Mouse (Mus musculus) cerebellum, adult 9-11 months (tissue): ENCODE results near the gene Arhgef33.
A peak's percentile ranks its signal among the peaks of the same experiment; 100 is the strongest.
"Not testable (repeated sequence)": the region's sequence is repeated elsewhere in the genome, so short reads cannot be mapped to it uniquely, and the experiment has no call there.

Experiments used
- DNase-seq: peaks from one replicate; pipeline ENCODE4 v3.0.0; 2022

The Arhgef33 gene

DNA sequence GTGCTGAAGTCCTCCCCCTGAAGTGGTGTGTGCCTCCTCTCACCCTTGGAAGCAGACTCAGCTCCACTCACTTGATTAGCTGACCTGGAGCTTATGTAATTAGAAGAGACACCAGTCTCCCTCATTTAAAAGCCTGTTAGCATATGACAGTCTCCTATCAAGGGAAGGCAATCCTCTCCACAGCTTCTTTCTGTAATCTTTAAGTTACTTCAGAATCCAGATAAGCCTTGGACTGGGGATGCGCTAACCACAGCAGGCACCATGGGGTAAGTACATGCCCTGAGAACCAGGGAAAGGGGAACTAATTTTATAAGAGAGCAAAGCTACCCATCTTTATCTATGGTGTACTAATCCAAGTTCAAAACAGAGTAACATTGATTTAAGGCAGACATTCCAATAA, at the start of gene Arhgef33:
Gene Arhgef33 (plus strand): TSS at position 157 of the 400 bp plus-strand sequence.
- no peak for DNase-seq

DNA sequence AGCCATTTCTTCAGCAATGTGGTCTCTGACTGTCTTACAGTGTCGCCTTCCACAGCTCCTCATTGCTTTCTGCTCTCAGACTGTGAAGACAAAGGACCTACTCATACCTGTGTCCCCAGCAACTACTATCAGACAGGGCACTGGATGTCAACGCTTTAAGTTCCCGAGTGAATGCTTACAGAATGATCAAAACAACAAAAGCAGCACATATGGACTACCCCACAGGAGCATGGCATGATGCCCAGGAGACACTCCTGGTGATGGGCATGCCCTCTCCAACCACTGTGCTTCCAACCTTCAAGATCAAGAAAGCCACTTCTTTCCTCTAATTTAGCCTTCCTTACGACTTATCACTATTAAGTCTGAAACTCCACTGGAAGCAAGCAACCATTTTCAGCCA, 40.1 kb upstream of the Arhgef33 start:
- DNase-seq, result peak; percentile 70

- no peak for DNase-seq
Observed at GRCm38 (mm10) chr17:80268151-80268550, 39.1 kb upstream of the Arhgef33 start.

DNA sequence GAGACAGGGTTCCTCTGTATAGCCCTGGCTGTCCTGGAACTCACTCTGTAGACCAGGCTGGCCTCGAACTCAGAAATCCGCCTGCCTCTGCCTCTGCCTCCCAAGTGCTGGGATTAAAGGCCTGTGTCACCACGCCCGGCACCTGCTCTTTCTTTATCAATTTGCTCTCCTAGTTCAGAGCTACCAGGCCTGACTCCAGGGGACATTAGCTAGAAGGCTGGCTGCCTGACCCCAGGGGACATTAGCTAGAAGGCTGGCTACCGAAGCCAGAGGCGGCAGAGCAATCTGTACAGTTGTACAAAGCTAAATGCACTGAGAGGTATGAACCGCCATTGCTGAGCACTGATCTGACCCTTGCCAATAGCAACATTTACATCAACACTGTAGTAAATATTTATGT, 36.6 kb upstream of the Arhgef33 start:
- not testable (repeated sequence) for DNase-seq

GRCm38 (mm10) chr17:80278255-80278654, 29.0 kb upstream of the Arhgef33 start:
- no peak for DNase-seq

- no peak for DNase-seq
Observed at GRCm38 (mm10) chr17:80279340-80280070, 27.7 kb upstream of the Arhgef33 start.

GRCm38 (mm10) chr17:80284446-80284845, 22.8 kb upstream of the Arhgef33 start:
- DNase-seq, result no peak

DNA sequence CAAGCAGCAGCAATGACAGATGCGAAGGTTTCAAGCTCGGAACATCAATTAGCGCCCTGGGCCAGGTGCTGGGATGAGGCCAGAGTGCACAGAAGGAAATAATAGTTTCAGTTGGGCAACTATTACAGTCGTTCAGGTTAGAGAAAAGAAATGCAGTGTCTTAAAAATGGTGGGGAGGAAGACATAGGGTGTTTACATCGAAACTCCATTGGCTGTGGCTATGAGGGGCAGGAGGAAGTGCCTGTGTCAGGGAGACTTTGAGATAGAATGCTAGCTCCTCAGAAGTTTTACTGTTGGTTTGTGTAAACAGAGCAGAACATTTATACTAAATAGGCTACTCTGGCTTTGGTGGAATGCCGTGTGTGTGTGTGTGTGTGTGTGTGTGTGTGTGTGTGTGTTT, 19.2 kb upstream of the Arhgef33 start:
- no peak for DNase-seq

- DNase-seq, result no peak
Observed at GRCm38 (mm10) chr17:80289280-80290073, 17.7 kb upstream of the Arhgef33 start.

DNA sequence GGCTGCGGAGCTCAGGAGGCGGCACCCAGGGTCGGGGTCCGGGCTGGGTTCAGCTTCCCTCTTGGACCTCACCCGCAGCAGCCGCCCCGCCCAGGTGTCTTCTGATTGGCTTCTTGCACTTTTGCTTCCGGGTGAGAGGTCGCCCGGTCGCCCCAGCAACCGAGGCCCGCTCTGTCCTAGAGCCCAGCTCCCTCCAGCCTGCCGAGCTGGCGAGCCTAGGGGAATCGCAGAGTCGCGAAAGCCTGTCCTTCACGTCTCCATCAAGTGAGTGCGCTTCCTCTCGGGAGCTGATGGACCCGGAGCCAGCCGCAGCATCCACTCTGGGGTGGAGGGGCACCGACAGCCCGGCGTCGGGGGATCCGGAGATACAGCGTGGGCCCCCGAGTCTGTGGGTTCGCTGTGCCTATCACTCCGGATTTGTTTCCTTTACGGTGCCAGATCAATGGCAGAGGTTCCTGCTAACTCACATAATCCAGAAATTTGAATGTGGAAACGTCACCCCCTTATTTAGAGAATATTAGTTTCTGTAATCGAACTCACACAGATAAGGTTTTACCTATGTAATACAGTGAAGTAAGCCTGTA, 17.0 kb upstream of the Arhgef33 start, which contains the start of the genes Morn2 and Dhx57:
Gene Morn2 (plus strand): TSS at position 130 of the 584 bp plus-strand sequence.
Gene Dhx57 (minus strand): TSS at position 403 of the 584 bp plus-strand sequence.
- DNase-seq, result peak; percentile 97

GRCm38 (mm10) chr17:80291148-80291547, 16.1 kb upstream of the Arhgef33 start:
- DNase-seq, result peak; percentile 23

GRCm38 (mm10) chr17:80295258-80295657, 11.9 kb upstream of the Arhgef33 start:
- DNase-seq, result no peak

DNA sequence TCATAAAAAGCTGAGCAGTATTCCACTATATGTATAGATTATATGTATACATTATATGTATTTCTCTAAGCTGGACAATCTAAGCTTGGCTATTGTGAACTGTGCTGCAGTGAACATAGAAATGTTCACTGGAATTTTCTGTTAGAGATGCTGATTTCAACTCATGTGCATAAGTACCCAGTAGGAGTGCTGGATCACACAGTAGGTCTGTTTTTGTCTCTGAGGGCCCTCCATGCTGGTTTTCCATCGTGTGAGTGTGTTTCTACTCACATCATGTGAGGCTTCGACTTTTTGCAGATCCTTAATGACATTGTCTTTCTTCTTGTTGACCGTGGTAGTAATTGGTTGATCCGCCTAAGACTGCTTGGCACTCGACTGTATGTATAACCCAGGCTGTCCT, 8.4 kb upstream of the Arhgef33 start:
- no peak for DNase-seq

DNA sequence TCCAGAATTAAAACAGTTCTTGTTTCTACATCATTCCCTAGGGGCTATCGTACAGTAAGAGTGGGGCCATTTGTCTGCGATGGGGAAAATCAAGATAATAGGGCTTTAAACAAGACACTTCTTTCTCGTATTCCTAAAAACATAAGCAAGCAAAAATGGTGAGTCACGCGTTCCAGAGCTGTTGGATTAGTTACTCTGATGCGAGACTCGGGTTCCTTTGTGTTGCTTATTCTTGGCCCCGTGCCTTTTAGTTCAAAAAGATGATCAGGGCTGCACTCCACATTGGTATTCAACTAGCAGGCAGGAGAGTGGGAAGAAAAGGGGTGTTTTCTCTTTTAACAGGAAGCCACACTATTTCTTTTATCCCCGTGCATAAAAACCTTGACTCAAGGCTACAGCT, 4.6 kb downstream of the Arhgef33 start:
- no peak for DNase-seq

- DNase-seq, result no peak
Observed at GRCm38 (mm10) chr17:80312405-80312804, 5.2 kb downstream of the Arhgef33 start.

DNA sequence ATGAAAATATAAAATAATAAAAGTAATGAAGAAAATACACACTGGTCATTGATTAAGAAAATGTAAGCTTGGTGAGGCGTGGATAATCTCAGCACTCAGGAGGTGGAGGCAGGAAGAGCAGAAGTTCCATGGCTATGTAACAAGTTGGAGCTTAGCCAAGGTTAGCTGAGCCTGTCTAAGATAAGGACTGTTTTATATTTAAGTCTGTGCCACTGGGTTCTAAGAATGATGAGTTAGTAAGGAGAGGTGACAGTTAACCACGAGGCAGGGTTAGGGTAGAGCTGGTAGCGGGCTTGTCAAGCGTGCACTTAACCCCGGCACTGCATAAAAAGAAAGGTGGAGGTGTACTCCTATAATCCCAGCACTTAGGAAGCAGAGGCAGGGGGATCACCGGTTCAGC, 15.0 kb downstream of the Arhgef33 start:
- no peak for DNase-seq

- DNase-seq, result no peak
Observed at GRCm38 (mm10) chr17:80323015-80323414, 15.8 kb downstream of the Arhgef33 start.

DNA sequence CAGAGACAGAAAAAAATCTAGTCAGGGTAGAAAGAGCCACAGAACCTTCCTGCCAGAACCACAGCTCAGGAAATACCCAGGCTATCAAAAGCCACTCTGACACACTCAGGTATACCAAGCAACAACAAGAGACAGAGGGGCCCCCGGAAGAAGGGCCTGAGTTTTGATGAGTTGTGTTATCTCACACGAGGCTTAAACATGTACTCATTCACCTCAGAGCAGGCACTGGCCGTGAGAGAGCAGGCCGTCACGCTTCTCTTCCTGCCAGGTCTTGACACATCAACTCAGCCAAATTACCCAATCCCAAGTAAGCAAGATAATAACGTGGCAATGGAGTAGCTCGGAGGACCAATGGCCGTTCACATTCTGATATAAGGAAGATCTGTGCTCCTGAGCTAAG, 16.5 kb downstream of the Arhgef33 start:
- DNase-seq, result no peak

DNA sequence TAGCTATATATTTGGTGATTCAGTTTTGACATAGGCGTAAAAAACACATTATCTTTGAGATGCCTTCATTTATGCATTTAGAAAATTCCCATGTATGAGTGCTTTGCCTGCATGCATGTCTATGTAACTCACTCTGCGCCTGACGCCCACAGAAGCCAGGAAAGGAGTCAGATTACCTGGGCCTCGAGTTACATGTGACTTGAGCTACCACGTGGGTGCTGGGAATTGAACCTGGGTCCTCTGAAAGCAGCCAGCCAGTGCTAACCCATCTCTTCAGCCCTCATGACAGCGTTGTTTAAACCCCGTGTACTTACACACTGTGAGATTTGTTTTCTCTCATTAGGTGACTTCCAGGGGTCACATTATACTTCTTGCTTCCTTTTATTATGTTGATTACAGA, 17.3 kb downstream of the Arhgef33 start:
- no peak for DNase-seq

DNA sequence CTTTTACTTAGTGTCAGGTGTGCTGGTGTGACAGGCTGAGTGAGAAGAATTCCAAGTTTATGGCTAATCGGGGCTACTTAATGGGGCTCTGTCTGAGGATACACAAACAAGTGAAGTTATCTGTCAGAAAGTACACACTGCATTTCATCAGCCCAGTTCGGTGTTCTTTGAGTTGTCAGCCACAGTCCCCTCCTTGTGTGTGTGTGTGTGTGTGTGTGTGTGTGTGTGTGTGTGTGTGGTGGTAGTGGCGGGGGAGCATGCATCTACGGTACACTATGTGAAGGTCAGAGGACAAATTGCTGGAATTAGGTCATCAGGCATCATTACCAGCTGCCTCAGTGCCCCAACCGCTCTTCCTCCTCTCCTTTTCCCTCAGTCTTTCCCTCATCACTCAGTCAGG, 18.2 kb downstream of the Arhgef33 start:
- no peak for DNase-seq

GRCm38 (mm10) chr17:80326431-80326830, 19.2 kb downstream of the Arhgef33 start:
- DNase-seq, result no peak

DNA sequence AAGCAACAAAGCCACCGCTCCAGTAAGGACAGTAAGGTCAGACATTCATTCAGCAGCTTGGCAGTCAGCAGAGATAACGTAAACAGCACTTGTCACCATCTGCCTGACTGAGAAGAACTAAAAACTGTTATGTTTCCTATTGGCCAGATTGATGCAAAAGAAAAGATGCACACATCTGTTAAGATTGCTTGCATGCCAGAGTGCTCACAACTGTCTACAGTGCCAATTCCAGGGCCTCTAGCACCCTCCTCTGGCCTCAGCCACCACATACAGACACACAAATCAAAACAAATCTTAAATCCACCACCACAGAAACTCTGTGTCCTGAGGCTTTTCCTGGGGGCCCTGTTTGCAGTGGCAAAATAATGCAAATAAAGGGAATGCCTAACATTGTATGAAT, 25.2 kb downstream of the Arhgef33 start:
- no peak for DNase-seq

DNA sequence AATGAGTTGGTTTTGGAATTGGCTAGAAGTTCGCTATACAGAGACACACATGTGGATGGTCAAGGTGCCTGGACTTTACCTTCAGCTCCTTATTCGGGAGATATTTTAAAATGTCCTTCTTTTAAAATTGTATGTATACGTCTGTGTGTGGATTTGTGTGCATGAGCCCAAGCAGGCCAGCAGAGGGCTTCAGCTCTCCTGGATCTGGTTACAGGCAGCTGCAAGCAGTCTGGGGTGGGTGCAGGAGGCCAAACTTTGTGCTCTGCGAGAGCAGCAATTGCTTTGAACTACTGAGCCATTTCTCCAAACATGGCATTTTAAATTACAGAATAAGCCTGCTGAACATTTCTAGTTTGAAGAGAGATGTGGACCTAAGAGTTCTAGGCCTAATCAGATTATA, 38.1 kb downstream of the Arhgef33 start:
- DNase-seq, result no peak
